Mouse (Mus musculus) CH12.LX (cell line): ENCODE data around the gene Atn1. TPM values are rescaled to one million over a fixed set of nuclear protein-coding genes. Genes with fewer than 3 reads are reported as not detected.
A peak's percentile ranks its signal among the peaks of the same experiment; 100 is the strongest.

Experiments used
- DNase-seq: peaks from one replicate; pipeline ENCODE4 v3.0.0-alpha.2; 2013; ENCODE audit errors: extremely low read depth
- H3K27ac ChIP-seq: 2 replicates; pipeline ENCODE4 v1.5.1; 2012; ENCODE audit warnings: low read depth, mild to moderate bottlenecking, control low read depth, moderate library complexity; ENCODE audit not compliant: insufficient read depth
- H3K27me3 ChIP-seq: replicated peaks from 2 replicates; pipeline ENCODE3; 2012; ENCODE audit warnings: inconsistent platforms
- H3K36me3 ChIP-seq, 2 experiments: replicated peaks in 1 of 2; 2 replicates each; pipeline versions ENCODE3 to v1.6.1; 2012; ENCODE audit warnings: inconsistent platforms in 1 of 2, low read length in 1 of 2, mild to moderate bottlenecking in 1 of 2, mixed read lengths in 1 of 2, moderate library complexity in 1 of 2; ENCODE audit not compliant: control insufficient read depth in 1 of 2, insufficient read depth in 1 of 2
- H3K4me1 ChIP-seq, 2 experiments: 2 replicates each; pipeline ENCODE4 v1.6.1; 2012; ENCODE audit warnings: inconsistent platforms in 1 of 2, moderate library complexity in 1 of 2; ENCODE audit not compliant: insufficient read depth in 2 of 2, control insufficient read depth in 1 of 2
- H3K4me2 ChIP-seq: 2 replicates; pipeline ENCODE4 v1.6.1; 2012; ENCODE audit warnings: low read depth, mild to moderate bottlenecking, control low read depth; ENCODE audit not compliant: poor library complexity, insufficient read depth, severe bottlenecking
- H3K4me3 ChIP-seq, 3 experiments: fragments of 150-350 bp in 1 of 3; sonication (generic) in 1 of 3; replicated peaks in 1 of 3; 2 replicates each; pipeline versions ENCODE3 to v1.5.1; 2011 to 2012; ENCODE audit warnings: low read depth in 2 of 3, low read length in 2 of 3, mild to moderate bottlenecking in 2 of 3, moderate library complexity in 2 of 3, control low read depth in 1 of 3, improper control_type of control experiment in 1 of 3, inconsistent platforms in 1 of 3, mixed read lengths in 1 of 3; ENCODE audit not compliant: poor library complexity in 1 of 3
- H3K79me2 ChIP-seq: replicated peaks from 2 replicates; pipeline ENCODE4 v1.6.1; 2012; ENCODE audit warnings: mild to moderate bottlenecking, moderate library complexity; ENCODE audit not compliant: control insufficient read depth, poor library complexity, insufficient read depth, severe bottlenecking; ENCODE audit errors: extremely low read depth
- H3K9ac ChIP-seq: 2 replicates; pipeline ENCODE4 v1.6.1; 2012; ENCODE audit warnings: low read depth, mild to moderate bottlenecking, control low read depth, moderate library complexity; ENCODE audit not compliant: insufficient read depth
- H3K9me3 ChIP-seq: replicated peaks from 2 replicates; pipeline ENCODE3; 2012; ENCODE audit warnings: low read length, inconsistent platforms, mixed read lengths
- BHLHE40 ChIP-seq: IDR thresholded peaks from 2 replicates; pipeline ENCODE4 v1.6.1; 2011; ENCODE audit warnings: mild to moderate bottlenecking, low read depth, low read length, improper control_type of control experiment
- ELF1 ChIP-seq: IDR thresholded peaks from 2 replicates; pipeline ENCODE4 v1.6.1; 2014; ENCODE audit warnings: low read depth, mild to moderate bottlenecking, inconsistent platforms, low read length, improper control_type of control experiment
- ETS1 ChIP-seq: conservative IDR thresholded peaks from 2 replicates; pipeline ENCODE4 v1.6.1; 2012; ENCODE audit warnings: low read depth, mild to moderate bottlenecking, inconsistent platforms, low read length, improper control_type of control experiment, moderate library complexity
- GABPA ChIP-seq: IDR thresholded peaks from 2 replicates; pipeline ENCODE4 v1.6.1; 2012; ENCODE audit warnings: low read depth, low read length, improper control_type of control experiment, inconsistent platforms; ENCODE audit not compliant: insufficient replicate concordance
- MEF2A ChIP-seq: IDR thresholded peaks from 2 replicates; pipeline ENCODE4 v1.6.1; 2014; ENCODE audit warnings: low read depth, mild to moderate bottlenecking, inconsistent platforms, low read length, improper control_type of control experiment, borderline replicate concordance
- MYC ChIP-seq: IDR thresholded peaks from 2 replicates; pipeline ENCODE4 v1.6.1; 2011; ENCODE audit warnings: low read depth, mild to moderate bottlenecking, improper control_type of control experiment, low read length
- NRF1 ChIP-seq: IDR thresholded peaks from 2 replicates; pipeline ENCODE4 v1.6.1; 2014; ENCODE audit warnings: low read depth, mild to moderate bottlenecking, inconsistent platforms, low read length, improper control_type of control experiment, moderate library complexity
- POLR2A ChIP-seq: IDR thresholded peaks from 2 replicates; pipeline ENCODE4 v1.6.1; 2011; ENCODE audit warnings: low read depth, mild to moderate bottlenecking, improper control_type of control experiment, low read length
- RCOR1 ChIP-seq: conservative IDR thresholded peaks from 2 replicates; pipeline ENCODE4 v1.6.1; 2012; ENCODE audit warnings: low read depth, mild to moderate bottlenecking, inconsistent platforms, low read length, improper control_type of control experiment
- SIN3A ChIP-seq: IDR thresholded peaks from 2 replicates; pipeline ENCODE4 v1.6.1; 2012; ENCODE audit warnings: low read length, improper control_type of control experiment, inconsistent platforms
- TBP ChIP-seq: conservative IDR thresholded peaks from 2 replicates; pipeline ENCODE4 v1.6.1; 2011; ENCODE audit warnings: low read depth, low read length, improper control_type of control experiment
- UBTF ChIP-seq: IDR thresholded peaks from 2 replicates; pipeline ENCODE4 v1.6.1; 2012; ENCODE audit warnings: low read depth, mild to moderate bottlenecking, inconsistent platforms, low read length, improper control_type of control experiment, moderate library complexity
- USF2 ChIP-seq: conservative IDR thresholded peaks from 2 replicates; pipeline ENCODE4 v1.6.1; 2011; ENCODE audit warnings: low read depth, low read length, improper control_type of control experiment
- ZKSCAN1 ChIP-seq: IDR thresholded peaks from 2 replicates; pipeline ENCODE4 v1.6.1; 2012; ENCODE audit warnings: low read depth, inconsistent platforms, low read length, improper control_type of control experiment, borderline replicate concordance
- ZMIZ1 ChIP-seq: IDR thresholded peaks from 2 replicates; pipeline ENCODE4 v1.6.1; 2012; ENCODE audit warnings: low read depth, mild to moderate bottlenecking, inconsistent platforms, low read length, improper control_type of control experiment
- dilution Hi-C: fragments of 300-500 bp; cut with MboI; formaldehyde crosslinking; loops from 2 replicates; pipeline ENCODE4 v1.14.3; 2020; ENCODE audit warnings: low sequenced_read_pairs; ENCODE audit not compliant: extremely low pct_unique_long_range_greater_than_20kb, extremely low pct_ligation_motif_present
- in situ Hi-C: fragments of 300-500 bp; cut with MboI; formaldehyde crosslinking; loops from 3 replicates; pipeline ENCODE4 v1.14.3; 2019; ENCODE audit warnings: low sequenced_read_pairs, low pct_ligation_motif_present, low pct_unique_long_range_greater_than_20kb, mixed read lengths
- polyA plus RNA-seq: library from polyadenylated mRNA; unstranded; fragments of >175 nt; gene quantifications from 2 replicates; pipeline ENCODE4 v1.2.1, GENCODE M21; 2012; ENCODE audit warnings: low read depth; ENCODE audit not compliant: insufficient read length
- total RNA-seq, 2 experiments: library from RNA; depleted of rRNA; stranded (reverse); fragments of 300-350 nt in 1 of 2; fragments of >200 nt in 1 of 2; gene quantifications; 2 replicates each; pipeline ENCODE4 v1.2.3; 2012 to 2014

Atn1 gene
- total and polyA plus RNA-seq, 3 experiments = 1.7 to 35.1 (median 4.6) TPM

DNA sequence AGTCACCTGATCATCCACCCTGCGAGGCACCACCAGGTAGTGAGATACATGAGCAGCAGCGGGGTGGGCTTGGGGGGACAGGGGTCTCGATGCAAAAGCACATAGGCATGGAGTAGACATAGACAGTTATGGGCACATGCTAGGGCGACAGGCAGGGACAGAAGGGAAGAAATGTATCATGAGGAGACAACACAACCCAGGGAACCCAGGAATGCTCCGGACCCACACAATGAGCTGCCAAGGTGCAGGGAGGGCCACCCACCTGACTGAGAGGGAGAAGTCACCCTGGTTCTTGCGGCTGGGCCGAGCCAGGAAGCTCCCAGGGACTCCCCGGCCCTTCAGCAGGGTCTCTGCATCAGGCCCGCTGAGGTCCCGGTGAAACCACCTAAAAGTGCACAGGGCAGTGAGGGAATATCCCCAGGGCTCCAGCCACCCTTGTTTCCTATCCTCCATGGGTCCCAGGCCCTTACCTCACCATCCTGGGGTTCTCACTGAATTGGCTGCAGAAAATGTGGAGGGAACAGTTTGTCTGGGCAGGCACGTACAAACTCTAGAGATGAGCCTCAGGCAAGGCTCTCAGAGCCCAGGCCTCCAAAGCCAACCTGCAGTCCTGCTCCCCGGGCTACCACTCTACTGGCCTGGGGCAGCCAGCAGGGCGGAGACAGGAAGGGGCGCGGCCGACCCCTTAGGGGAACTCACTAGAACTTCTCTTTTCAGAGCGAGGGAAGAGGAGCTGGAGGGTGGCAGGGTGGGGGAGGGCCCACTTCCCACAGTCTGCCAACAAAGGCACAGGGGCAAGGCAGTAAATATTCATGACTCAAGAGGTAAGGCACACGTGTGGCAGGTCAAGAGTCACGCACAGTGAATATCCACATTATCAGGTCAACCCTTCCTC is 23.6 kb downstream of the Atn1 start (continued):
- TF ChIP-seq GABPA = no peak
- TF ChIP-seq BHLHE40 = peak; percentile 96
- TF ChIP-seq ZKSCAN1 = peak; percentile 20; the same call in 1 of the 2 replicates
- TF ChIP-seq POLR2A = peak; percentile 91
- TF ChIP-seq MYC = peak; percentile 79; the same call in 1 of the 2 replicates
- TF ChIP-seq TBP = peak; percentile 2; the same call in 1 of the 2 replicates
- TF ChIP-seq MEF2A = peak; percentile 58
- peak; percentile 96 for TF ChIP-seq SIN3A
- TF ChIP-seq USF2 = no peak

DNA sequence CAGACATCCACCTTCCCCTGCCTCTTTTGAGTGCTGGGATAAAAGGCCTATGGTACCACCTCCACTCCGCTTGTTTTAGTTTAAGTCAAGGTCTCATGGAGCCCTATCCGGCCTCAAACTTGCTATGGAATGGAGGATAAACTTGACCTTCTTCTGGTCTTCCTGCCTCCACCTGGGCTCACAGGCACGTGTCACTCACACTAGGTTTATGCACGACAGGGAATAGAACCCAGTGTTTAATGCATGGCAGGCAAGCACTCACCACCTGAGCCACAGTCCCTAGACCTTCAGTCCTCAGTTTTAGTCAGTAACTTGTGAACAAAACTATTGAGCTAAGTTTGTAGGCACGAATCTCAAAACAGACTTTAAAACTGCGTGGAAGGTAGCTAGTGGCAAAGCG is 25.3 kb downstream of the Atn1 start:
- Histone ChIP-seq H3K4me3 (peak overlapping the region; percentile 69 to 78 (median 77)), H3K4me1 (peaks cover 28 to 67% of the 10 kb centered on the region in 2 experiments), H3K36me3 (peaks cover 36 to 49% of the 10 kb centered on the region in 2 experiments), H3K79me2 (peaks cover 36% of the 10 kb centered on the region), H3K9ac (peak overlapping the region; percentile 71), H3K4me2 (peak overlapping the region; percentile 63), H3K27ac (peak overlapping the region; percentile 93), H3K27me3 (no peaks in the 10 kb centered on the region), H3K9me3 (no peaks in the 10 kb centered on the region)
- dilution Hi-C loops (no loop called here), in situ Hi-C loops (no loop called here)
- no peak for TF ChIP-seq SIN3A
- peak; percentile 80 for TF ChIP-seq BHLHE40
- TF ChIP-seq POLR2A = no peak
- no peak for TF ChIP-seq ZMIZ1
- TF ChIP-seq ELF1 = no peak
- TF ChIP-seq UBTF = no peak
- no peak for TF ChIP-seq ETS1
- TF ChIP-seq NRF1 = no peak
- 0 out of 2 replicates have a peak, but pooled peaks have one; percentile 54 for TF ChIP-seq MYC
- TF ChIP-seq RCOR1 = no peak
- no peak for DNase-seq
